Mouse (Mus musculus) right cerebral cortex, adult 2 months (tissue): ENCODE results near the gene Gadd45a.
A peak's percentile ranks its signal among the peaks of the same experiment; 100 is the strongest.

Experiments used
- DNase-seq, 2 experiments: peaks; one replicate each; pipeline ENCODE4 v3.0.0; 2021 to 2022; ENCODE audit warnings: low spot score in 2 of 2

Gadd45a gene

GRCm38 (mm10) chr6:67019001-67019400 is 18.3 kb downstream of the Gadd45a start:
- DNase-seq, result peak; percentile 45 to 48

GRCm38 (mm10) chr6:67018365-67018764 is 18.9 kb downstream of the Gadd45a start:
- DNase-seq, result no peak

GRCm38 (mm10) chr6:67016520-67017111 is 20.6 kb downstream of the Gadd45a start:
- no peak for DNase-seq

- DNase-seq, result no peak
These were observed 21.3 kb downstream of the Gadd45a start for GRCm38 (mm10) chr6:67015739-67016519.

- DNase-seq, result peak in 1 of 2 experiments; percentile 31
These were observed 22.6 kb downstream of the Gadd45a start for GRCm38 (mm10) chr6:67014679-67015075.

- DNase-seq, result no peak
These were observed 23.1 kb downstream of the Gadd45a start for GRCm38 (mm10) chr6:67013949-67014678.

GRCm38 (mm10) chr6:67013293-67013948 is 23.8 kb downstream of the Gadd45a start:
- DNase-seq, result no peak

GRCm38 (mm10) chr6:67011217-67011518 is 26.1 kb downstream of the Gadd45a start:
- no peak for DNase-seq

GRCm38 (mm10) chr6:67010370-67011216 is 26.7 kb downstream of the Gadd45a start:
- no peak for DNase-seq

- no peak for DNase-seq
These were observed 27.4 kb downstream of the Gadd45a start for GRCm38 (mm10) chr6:67009888-67010287.

GRCm38 (mm10) chr6:66999800-67000199 is 37.5 kb downstream of the Gadd45a start:
- DNase-seq, result no peak

GRCm38 (mm10) chr6:66998645-66999044 is 38.6 kb downstream of the Gadd45a start:
- DNase-seq, result no peak

GRCm38 (mm10) chr6:66996257-66996656 is 41.0 kb downstream of the Gadd45a start:
- no peak for DNase-seq

- DNase-seq, result no peak
These were observed 41.4 kb downstream of the Gadd45a start for GRCm38 (mm10) chr6:66995825-66996224.

- DNase-seq, result no peak
These were observed 42.3 kb downstream of the Gadd45a start for GRCm38 (mm10) chr6:66994981-66995380.

GRCm38 (mm10) chr6:66992786-66993185 is 44.5 kb downstream of the Gadd45a start:
- DNase-seq, result no peak

- DNase-seq, result no peak
These were observed 45.0 kb downstream of the Gadd45a start for GRCm38 (mm10) chr6:66992232-66992631.

- no peak for DNase-seq
These were observed 47.7 kb downstream of the Gadd45a start for GRCm38 (mm10) chr6:66989518-66989917.

- no peak for DNase-seq
These were observed 48.2 kb downstream of the Gadd45a start for GRCm38 (mm10) chr6:66989037-66989436.

- DNase-seq, result no peak
These were observed 48.9 kb downstream of the Gadd45a start for GRCm38 (mm10) chr6:66988363-66988762.

GRCm38 (mm10) chr6:66987643-66988042 is 49.6 kb downstream of the Gadd45a start:
- no peak for DNase-seq
